Mouse (Mus musculus) olfactory bulb, adult 2 months (tissue): ENCODE measurements around the gene Smarca4.

Experiments used
- CTCF ChIP-seq: fragments of 200-500 bp; IDR thresholded peaks from 2 replicates; pipeline ENCODE4 v1.5.1; 2012; ENCODE audit warnings: low read depth, mild to moderate bottlenecking, low read length, moderate library complexity; ENCODE audit not compliant: insufficient read depth
- POLR2A ChIP-seq: fragments of 200-500 bp; IDR thresholded peaks from 2 replicates; pipeline ENCODE4 v1.6.1; 2012; ENCODE audit warnings: mild to moderate bottlenecking, low read depth, low read length, moderate library complexity; ENCODE audit not compliant: insufficient read depth

DNA sequence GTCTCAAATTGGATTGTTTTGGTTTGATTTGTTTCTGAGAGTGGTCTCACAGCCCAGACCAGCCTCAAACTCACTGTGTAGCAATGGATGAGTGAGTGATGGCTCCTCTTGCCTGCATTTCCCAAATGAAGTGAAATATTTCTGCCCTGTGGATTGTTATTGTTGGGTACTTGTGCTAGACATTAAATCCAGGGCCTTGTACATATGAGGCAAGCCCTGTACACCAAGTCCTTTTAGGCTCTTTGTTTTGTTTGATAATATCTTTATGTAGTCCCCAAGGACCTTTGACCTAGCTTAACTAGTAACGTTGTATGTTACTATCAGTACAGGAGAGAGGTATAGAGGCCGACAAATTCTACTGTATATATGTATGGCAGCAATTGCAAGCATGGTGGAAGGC lies 21.1 kb upstream of the Smarca4 start:
- no peak for TF ChIP-seq POLR2A
- no peak for TF ChIP-seq CTCF
